Mouse (Mus musculus) G1E (cell line): ENCODE data around the gene Npm3.

Experiments
- CTCF ChIP-seq: IDR thresholded peaks from 2 replicates; pipeline ENCODE4 v1.5.1; 2012; ENCODE audit warnings: low read depth, low read length, inconsistent platforms, mixed read lengths
- GATA1 ChIP-seq: IDR thresholded peaks from 2 replicates; pipeline ENCODE4 v1.6.1; 2012; ENCODE audit warnings: borderline replicate concordance, low read length, inconsistent platforms, mixed read lengths
- POLR2AphosphoS5 ChIP-seq: IDR thresholded peaks from 2 replicates; pipeline ENCODE4 v1.6.1; 2012; ENCODE audit warnings: low read depth, low read length, inconsistent platforms; ENCODE audit not compliant: insufficient replicate concordance
- TAL1 ChIP-seq: conservative IDR thresholded peaks from 2 replicates; pipeline ENCODE4 v1.6.1; 2012; ENCODE audit warnings: low read depth, low read length, inconsistent platforms, mixed read lengths

DNA sequence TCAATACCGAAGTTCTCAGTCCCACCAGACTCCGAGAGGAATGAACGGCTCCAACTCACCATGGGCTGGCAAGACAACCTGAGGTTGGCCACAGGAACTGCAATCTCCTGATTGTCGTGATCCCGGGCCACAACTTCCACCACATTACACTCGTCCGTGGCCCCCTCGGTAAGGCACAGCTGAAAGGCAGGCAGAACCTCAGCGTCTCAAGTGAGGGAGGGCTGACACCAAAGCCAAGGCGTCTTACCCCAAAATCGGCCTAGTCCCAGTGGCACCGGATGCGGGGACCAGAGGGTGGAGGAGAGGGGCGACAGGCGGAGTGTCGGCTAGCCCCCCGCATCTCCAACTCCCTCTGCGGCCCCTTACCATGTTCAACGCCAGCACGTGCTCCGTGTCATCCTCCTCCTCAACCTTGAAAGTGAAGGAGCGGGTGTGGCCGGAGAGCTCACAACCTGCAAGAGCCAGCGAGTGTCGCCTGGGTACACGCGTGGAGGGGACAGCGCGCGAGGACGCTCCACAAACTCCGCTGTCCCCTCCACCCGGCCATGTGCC, 624 bp downstream of the Npm3 start:
- TF ChIP-seq CTCF = no peak
- no peak for TF ChIP-seq GATA1
- TF ChIP-seq POLR2AphosphoS5 = no peak
- no peak for TF ChIP-seq TAL1
